Mouse (Mus musculus): Measurements from ENCODE around the gene Plxna2.

- no peak for TF ChIP-seq CTCF (IDR thresholded peaks at IDR 0.05)
- TF ChIP-seq EP300 (IDR thresholded peaks at IDR 0.05) = no peak
Measured at GRCm38 (mm10) chr1:194798511-194798910, 180.5 kb downstream of the Plxna2 start.
